Mouse (Mus musculus) heart, embryonic 15.5 days (tissue): ENCODE data around the gene Zfp282. TPM values are rescaled to one million over a fixed set of nuclear protein-coding genes. Genes with fewer than 3 reads are reported as not detected.
A peak's percentile ranks its signal among the peaks of the same experiment; 100 is the strongest.

Experiments
- ATAC-seq: fragments of 200-750 bp; cut with Nextera tagmentation; replicated peaks from 2 replicates; pipeline ENCODE4 v1.8.0; 2017; ENCODE audit warnings: low read depth, moderate TSS enrichment; ENCODE audit not compliant: insufficient number of reproducible peaks, insufficient read depth, low FRiP score
- H3K27ac ChIP-seq: fragments of 300-500 bp; sonication (generic); 2 replicates; pipeline ENCODE4 v1.5.1; 2015; ENCODE audit warnings: mild to moderate bottlenecking, inconsistent platforms
- H3K27me3 ChIP-seq: fragments of 300-500 bp; sonication (generic); 2 replicates; pipeline ENCODE4 v1.6.1; 2015; ENCODE audit warnings: inconsistent platforms
- H3K36me3 ChIP-seq: fragments of 300-500 bp; sonication (generic); 2 replicates; pipeline ENCODE4 v1.6.1; 2015; ENCODE audit warnings: mild to moderate bottlenecking, inconsistent platforms
- H3K4me1 ChIP-seq: fragments of 300-500 bp; sonication (generic); replicated peaks from 2 replicates; pipeline ENCODE4 v1.6.1; 2015; ENCODE audit warnings: inconsistent platforms
- H3K4me2 ChIP-seq: fragments of 300-500 bp; sonication (generic); 2 replicates; pipeline ENCODE4 v1.6.1; 2015; ENCODE audit warnings: inconsistent platforms, mild to moderate bottlenecking, moderate library complexity
- H3K4me3 ChIP-seq: fragments of 300-500 bp; sonication (generic); 2 replicates; pipeline ENCODE4 v1.5.1; 2015; ENCODE audit warnings: mild to moderate bottlenecking, inconsistent platforms
- H3K9ac ChIP-seq: fragments of 300-500 bp; sonication (generic); 2 replicates; pipeline ENCODE4 v1.6.1; 2015; ENCODE audit warnings: mild to moderate bottlenecking, inconsistent platforms
- H3K9me3 ChIP-seq: fragments of 300-500 bp; sonication (generic); replicated peaks from 2 replicates; pipeline ENCODE4 v1.6.1; 2016; ENCODE audit warnings: inconsistent platforms
- WGBS: fragments of 180-500 bp; shearing (Covaris S2); methylation state at CpG from one replicate; pipeline ENCODE4 v1.1.7; 2015; ENCODE audit warnings: mixed read lengths; 5-methylcytosine and 5-hydroxymethylcytosine counted together
- polyA plus RNA-seq: library from polyadenylated mRNA; unstranded; fragments of >200 nt; fragmentation: Nextera tagmentation; extraction: Ambion mirVana; gene quantifications from 2 replicates; pipeline ENCODE4 v1.2.1, GENCODE M21; 2015

The Zfp282 gene
- polyA plus RNA-seq, 1 experiment from 2014 or later = 7.6 TPM

DNA sequence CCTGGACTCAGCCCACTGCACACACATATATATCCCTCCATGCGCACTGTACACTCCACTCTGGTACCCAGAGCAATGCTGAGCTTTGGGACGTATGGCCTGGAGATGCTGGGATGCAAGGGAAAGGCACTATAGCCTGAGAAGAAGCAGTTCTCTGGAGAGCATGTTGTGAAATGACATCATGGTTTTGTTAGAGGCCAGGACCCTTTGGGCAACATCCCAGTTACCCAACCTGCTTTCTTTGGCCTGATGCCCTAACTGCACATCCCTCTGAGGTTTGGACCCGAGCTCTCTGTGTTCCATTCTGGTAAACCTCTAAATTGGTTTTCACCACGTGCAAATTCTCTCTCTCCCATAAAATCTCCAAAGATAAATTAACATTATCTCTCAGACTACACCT is 26.6 kb downstream of the Zfp282 start:
- Histone ChIP-seq H3K9me3 (0 out of 2 replicates have a peak, but pooled peaks cover 5% of the 10 kb centered on the region), H3K9ac (no peak overlapping the region), H3K4me3 (no peak overlapping the region), H3K27me3 (peaks cover 5% of the 10 kb centered on the region; the same call in 1 of the 2 replicates), H3K4me1 (no peaks in the 10 kb centered on the region), H3K36me3 (peaks cover 78% of the 10 kb centered on the region), H3K4me2 (no peak overlapping the region), H3K27ac (no peak overlapping the region)
- 83% methylated on average over 4 of the region's 4 CpGs for WGBS
- no peak for ATAC-seq

DNA sequence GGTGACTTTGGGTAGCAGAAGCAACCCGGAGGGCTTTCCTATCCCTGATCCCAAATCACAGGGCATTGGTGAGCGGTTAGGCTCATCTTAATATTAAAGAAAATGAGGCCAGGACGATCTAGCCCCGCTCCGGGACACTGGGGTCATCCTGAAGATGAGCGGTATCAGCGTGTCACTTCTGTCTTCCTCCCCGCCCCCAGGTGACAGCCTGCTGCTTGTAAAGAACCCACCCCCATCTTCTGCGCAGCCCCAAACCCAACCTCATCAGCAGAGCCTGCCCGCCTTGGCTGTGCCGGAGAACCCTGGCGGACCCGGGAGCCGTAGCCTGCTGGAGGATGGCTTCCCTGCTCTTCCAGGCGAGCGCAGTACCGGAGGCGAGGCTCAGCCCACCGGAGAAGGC is 27.4 kb downstream of the Zfp282 start:
- Histone ChIP-seq H3K4me2 (no peak overlapping the region), H3K4me3 (no peak overlapping the region), H3K27ac (no peak overlapping the region), H3K4me1 (no peaks in the 10 kb centered on the region), H3K9ac (no peak overlapping the region), H3K36me3 (peaks cover 73% of the 10 kb centered on the region), H3K27me3 (peaks cover 5% of the 10 kb centered on the region; the same call in 1 of the 2 replicates), H3K9me3 (0 out of 2 replicates have a peak, but pooled peaks cover 5% of the 10 kb centered on the region)
- 57% methylated on average over 19 of the region's 19 CpGs for WGBS
- no peak for ATAC-seq

DNA sequence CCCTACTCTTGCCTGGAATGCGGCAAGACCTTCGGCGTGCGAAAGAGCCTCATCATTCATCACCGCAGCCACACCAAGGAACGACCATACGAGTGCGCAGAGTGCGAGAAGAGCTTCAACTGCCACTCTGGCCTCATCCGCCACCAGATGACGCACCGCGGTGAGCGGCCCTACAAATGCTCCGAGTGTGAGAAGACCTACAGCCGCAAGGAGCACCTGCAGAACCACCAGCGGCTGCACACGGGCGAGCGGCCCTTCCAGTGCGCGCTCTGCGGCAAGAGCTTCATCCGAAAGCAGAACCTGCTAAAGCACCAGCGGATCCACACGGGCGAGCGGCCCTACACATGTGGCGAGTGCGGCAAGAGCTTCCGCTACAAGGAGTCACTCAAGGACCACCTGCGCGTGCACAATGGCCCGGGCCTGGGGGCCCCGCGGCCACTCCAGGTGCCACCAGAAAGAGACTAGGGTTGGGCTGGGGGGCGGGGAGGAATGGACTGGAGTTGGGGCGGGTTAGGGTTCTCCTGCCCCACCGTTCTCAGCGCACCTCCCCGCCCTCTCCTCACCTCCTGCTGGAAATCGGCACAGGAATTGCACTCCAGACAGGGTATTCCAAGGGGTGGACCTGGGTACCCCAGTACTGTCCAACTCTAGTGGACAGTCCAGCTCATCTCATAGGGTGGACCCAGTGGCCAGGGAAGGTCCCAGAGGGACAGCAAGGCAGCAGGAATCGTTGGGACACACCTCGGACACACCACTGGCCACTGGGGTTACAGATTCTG is 28.1 kb downstream of the Zfp282 start:
- Histone ChIP-seq H3K4me1 (no peaks in the 10 kb centered on the region), H3K9ac (no peak overlapping the region), H3K36me3 (peaks cover 65% of the 10 kb centered on the region), H3K4me2 (no peak overlapping the region), H3K27ac (no peak overlapping the region), H3K4me3 (no peak overlapping the region), H3K27me3 (peaks cover 5% of the 10 kb centered on the region; the same call in 1 of the 2 replicates), H3K9me3 (0 out of 2 replicates have a peak, but pooled peaks cover 5% of the 10 kb centered on the region)
- 72% methylated on average over 44 of the region's 44 CpGs for WGBS
- ATAC-seq = no peak

DNA sequence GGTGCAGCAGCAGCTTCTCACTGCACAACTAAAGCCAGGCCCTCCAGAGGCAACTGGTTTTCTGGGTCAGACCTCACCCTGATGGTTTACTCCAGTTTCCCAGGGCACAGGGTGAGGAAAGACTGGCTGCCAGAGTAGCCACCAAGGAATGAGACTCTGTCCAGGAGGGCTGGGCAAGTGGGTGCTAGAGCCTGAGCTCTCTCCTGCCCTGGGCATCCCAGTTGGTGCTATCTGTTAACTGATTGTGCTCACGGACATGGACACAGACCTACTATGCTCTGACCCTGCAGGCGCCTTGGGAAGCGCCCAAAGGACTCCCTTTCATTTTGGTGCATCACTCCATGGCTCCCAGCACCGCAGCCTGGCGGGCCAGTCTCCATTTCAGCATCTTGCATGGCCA is 29.3 kb downstream of the Zfp282 start:
- no peak for ATAC-seq
- 93% methylated on average over 5 of the region's 5 CpGs for WGBS

DNA sequence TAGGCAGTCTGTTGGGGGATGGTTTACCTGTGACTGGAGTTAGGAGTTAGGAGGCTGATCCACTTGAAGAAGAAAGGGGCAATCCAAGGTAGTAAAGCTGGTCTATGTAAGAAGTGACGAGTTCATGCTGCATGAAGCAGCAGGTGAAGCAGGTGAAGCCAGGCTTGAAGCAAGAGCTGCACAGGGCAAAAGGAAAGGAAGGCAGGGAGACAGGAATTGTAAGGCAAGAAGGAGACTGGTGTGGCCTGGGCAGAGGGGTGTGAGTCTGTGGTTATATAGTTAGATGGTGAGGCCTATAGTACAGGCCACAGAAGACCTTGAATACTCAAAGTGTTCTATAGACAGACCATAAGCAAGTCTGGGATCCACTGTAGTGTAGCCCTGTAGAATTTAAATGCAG is 32.0 kb downstream of the Zfp282 start:
- 77% methylated on average over 1 of the region's 1 CpGs for WGBS
- no peak overlapping the region for H3K4me3 ChIP-seq
- H3K36me3 ChIP-seq = peaks cover 31% of the 10 kb centered on the region
- H3K27me3 ChIP-seq = peaks cover 5% of the 10 kb centered on the region; the same call in 1 of the 2 replicates
- H3K9ac ChIP-seq = no peak overlapping the region
- no peaks in the 10 kb centered on the region for H3K4me1 ChIP-seq
- ATAC-seq = no peak
- H3K9me3 ChIP-seq = 0 out of 2 replicates have a peak, but pooled peaks cover 5% of the 10 kb centered on the region
- H3K27ac ChIP-seq = no peak overlapping the region
- no peak overlapping the region for H3K4me2 ChIP-seq

More for the DNA sequence above, 29.3 kb downstream of the Zfp282 start:
- Histone ChIP-seq H3K9me3 (0 out of 2 replicates have a peak, but pooled peaks cover 5% of the 10 kb centered on the region), H3K9ac (no peak overlapping the region), H3K27ac (no peak overlapping the region), H3K4me2 (no peak overlapping the region), H3K4me3 (no peak overlapping the region), H3K4me1 (no peaks in the 10 kb centered on the region), H3K27me3 (peaks cover 5% of the 10 kb centered on the region; the same call in 1 of the 2 replicates), H3K36me3 (peaks cover 53% of the 10 kb centered on the region)

DNA sequence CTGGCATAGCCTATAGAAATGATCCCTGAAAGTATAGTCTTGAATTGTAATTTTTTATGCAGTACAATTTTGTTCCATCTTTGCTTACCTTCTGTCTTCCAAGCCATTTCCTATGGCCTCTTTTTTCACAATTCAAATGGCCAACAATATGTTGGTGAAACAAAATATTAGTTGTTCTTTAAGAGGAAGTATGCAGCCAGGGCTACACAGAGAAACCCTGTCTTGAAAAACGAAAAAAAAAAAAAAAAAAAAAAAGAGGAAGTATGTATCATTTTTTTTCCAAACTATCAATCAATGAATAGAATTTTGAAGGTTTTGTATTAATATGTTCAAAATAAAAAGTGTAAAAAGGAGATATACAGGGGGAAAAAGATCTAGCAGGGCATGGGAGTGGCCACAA is 34.6 kb downstream of the Zfp282 start:
- Histone ChIP-seq H3K9ac (no peak overlapping the region), H3K4me3 (no peak overlapping the region), H3K27ac (no peak overlapping the region), H3K4me2 (no peak overlapping the region), H3K36me3 (peaks cover 4% of the 10 kb centered on the region; the same call in 1 of the 2 replicates), H3K27me3 (no peaks in the 10 kb centered on the region), H3K9me3 (no peaks in the 10 kb centered on the region), H3K4me1 (no peaks in the 10 kb centered on the region)
- WGBS = 45% methylated on average over 1 of the region's 1 CpGs
- no peak for ATAC-seq

DNA sequence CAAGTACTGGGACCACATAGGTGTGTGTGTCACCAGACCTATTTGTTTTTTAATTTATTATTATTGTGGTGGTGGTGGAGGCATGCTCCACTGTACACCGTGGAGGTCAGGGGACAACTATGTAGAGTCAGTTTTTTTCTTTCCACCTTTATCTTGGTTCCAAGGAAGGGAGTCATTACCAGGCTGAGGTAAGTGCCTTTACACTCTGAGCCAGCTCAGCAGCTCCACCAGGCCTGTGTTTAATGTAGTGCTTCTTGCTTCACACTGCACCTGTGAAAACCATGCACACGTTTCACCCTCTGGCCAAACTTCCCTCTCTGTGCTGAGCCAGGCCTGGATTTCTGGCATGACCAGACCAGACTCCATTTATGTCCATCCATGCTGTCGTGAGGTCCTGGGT is 36.0 kb downstream of the Zfp282 start:
- Histone ChIP-seq H3K27ac (no peak overlapping the region), H3K4me1 (no peaks in the 10 kb centered on the region), H3K36me3 (peaks cover 1% of the 10 kb centered on the region; the same call in 1 of the 2 replicates), H3K9me3 (no peaks in the 10 kb centered on the region), H3K27me3 (no peaks in the 10 kb centered on the region), H3K4me2 (no peak overlapping the region), H3K4me3 (no peak overlapping the region), H3K9ac (no peak overlapping the region)
- WGBS = 53% methylated on average over 3 of the region's 3 CpGs
- ATAC-seq = no peak

DNA sequence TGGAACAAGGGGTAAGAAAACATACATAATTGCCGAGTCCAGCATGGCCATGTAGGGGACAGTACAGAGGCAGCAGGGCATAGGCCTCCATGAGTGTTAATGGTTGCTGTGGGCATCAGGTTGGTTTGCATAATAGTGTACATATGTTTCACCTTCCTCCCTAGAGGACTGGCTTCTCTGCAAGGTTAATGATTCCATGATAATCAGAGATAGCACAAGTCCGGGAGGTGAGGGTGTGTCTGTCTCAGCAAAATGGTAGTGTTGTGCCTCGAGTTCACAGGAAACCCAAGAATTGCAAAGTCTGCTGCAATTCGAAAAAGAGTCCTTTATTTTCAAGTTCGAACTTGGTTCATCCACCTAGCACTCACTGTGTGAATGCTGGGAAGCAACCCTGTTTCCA is 40.0 kb downstream of the Zfp282 start:
- 75% methylated on average over 5 of the region's 5 CpGs for WGBS
- no peak overlapping the region for H3K4me2 ChIP-seq
- no peak for ATAC-seq

DNA sequence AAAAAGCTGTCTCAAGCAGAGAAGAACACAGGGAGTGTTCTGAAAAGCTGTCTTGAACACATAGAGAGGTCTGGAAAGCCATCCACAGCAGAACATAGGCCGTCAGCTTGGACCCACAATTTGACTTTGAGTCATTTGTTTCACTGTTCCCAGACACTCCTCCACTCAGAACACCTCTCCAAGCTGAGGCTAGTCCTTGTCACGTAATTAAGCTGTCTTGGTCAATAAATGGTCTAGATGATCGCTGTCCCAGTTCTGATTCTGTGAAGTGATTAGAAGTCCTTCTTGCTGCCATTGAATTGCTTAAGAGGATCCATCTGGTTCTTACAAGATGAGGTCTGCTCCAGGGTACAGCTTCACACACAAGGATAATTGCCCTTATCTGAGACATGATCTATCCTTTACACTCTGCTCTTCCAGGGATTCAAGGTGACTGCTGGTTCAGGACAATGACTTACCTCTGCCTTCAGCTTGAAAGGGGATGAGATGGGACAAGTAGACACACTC is 41.8 kb downstream of the Zfp282 start:
- ATAC-seq = no peak

More for the DNA sequence above, 40.0 kb downstream of the Zfp282 start:
- Histone ChIP-seq H3K9ac (no peak overlapping the region), H3K4me1 (peaks cover 11% of the 10 kb centered on the region), H3K27ac (no peak overlapping the region), H3K4me3 (no peak overlapping the region), H3K9me3 (no peaks in the 10 kb centered on the region), H3K27me3 (no peaks in the 10 kb centered on the region), H3K36me3 (no peaks in the 10 kb centered on the region)

DNA sequence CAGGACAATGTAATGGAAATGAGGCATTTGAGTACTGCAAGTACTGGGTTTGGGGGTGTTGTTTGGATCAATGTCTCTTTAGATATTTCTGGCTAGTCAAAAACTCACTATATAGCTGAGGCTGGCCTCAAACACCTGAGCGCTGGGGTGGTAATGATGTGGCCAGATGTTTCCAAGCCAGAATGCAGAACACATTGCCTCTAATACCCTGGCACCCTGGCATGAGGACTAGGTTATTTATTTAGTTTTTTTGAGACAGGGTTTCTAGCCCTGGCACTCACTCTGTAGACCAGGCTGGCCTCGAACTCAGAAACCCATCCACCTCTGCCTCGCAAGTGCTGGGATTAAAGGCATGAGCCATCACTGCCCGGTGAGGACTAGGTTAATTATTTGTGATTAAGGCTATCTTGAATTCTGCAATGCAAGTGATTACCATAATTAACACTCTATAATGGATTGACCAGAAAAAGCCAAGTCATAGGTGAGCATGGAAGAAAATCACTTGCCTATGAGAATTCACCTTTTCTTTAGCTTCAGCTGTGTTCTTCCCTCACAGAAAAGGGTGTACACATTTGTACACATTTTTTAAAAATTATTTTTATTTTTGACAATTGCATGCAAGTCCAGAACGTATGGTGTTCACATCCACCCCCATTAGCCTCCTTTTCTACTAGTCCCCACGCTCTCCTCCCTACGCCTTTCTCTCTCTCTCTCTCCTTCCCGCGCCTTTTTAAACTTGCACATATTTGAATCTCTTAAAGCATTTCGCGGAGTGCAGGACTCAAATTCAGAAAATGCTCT is 42.8 kb downstream of the Zfp282 start:
- 0 out of 2 replicates have a peak, but pooled peaks have one; percentile 7 for ATAC-seq
- Histone ChIP-seq H3K4me1 (peaks cover 12% of the 10 kb centered on the region), H3K27me3 (no peaks in the 10 kb centered on the region), H3K9ac (peak overlapping the region; percentile 80; the same call in 1 of the 2 replicates), H3K4me3 (peak overlapping the region; percentile 88), H3K9me3 (no peaks in the 10 kb centered on the region), H3K4me2 (peak overlapping the region; percentile 63), H3K36me3 (0 out of 2 replicates have a peak, but pooled peaks cover 2% of the 10 kb centered on the region), H3K27ac (peak overlapping the region; percentile 97; the same call in 1 of the 2 replicates)
- 31% methylated on average over 11 of the region's 11 CpGs for WGBS

More for the DNA sequence above, 41.8 kb downstream of the Zfp282 start:
- H3K4me2 ChIP-seq = no peak overlapping the region
- no peaks in the 10 kb centered on the region for H3K9me3 ChIP-seq
- no peak overlapping the region for H3K9ac ChIP-seq
- 72% methylated on average over 3 of the region's 3 CpGs for WGBS
- peaks cover 12% of the 10 kb centered on the region for H3K4me1 ChIP-seq
- H3K36me3 ChIP-seq = 0 out of 2 replicates have a peak, but pooled peaks cover 2% of the 10 kb centered on the region
- no peak overlapping the region for H3K27ac ChIP-seq
- no peak overlapping the region for H3K4me3 ChIP-seq
- H3K27me3 ChIP-seq = no peaks in the 10 kb centered on the region
